Mouse (Mus musculus): Measurements from ENCODE around the gene Wfikkn1. TPM values are rescaled to one million over a fixed set of nuclear protein-coding genes. Genes with fewer than 3 reads are reported as not detected.
A peak's percentile ranks its signal among the peaks of the same experiment; 100 is the strongest.

Wfikkn1 gene
- polyA plus RNA-seq, 1 experiment from 2014 or later: 0.51 TPM

DNA sequence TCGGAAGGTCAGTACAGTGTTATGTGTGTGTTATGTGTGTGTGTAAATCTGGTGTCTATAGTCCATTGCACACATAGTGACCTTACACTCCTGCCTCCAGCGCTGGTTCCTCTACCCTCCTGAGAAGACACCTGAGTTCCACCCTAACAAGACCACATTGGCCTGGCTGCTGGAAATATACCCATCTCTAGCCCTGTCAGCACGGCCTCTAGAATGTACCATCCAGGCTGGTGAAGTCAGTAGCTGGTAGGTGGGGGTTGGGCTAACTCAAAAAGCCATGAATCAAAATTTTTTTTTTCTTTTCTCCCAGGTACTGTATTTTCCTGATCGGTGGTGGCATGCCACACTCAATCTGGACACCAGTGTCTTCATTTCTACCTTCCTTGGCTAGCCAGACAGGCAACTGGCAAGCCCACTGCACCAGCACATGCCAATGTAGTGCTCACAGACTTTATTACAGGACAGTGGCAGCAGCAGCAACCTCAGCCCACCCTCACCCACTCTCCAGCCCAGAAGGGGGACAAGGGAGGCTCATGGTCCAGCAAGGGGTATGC lies 50.4 kb downstream of the Wfikkn1 start:
- Histone ChIP-seq H3K36me3 (ENCODE audit: insufficient read depth, low read length) (peaks cover 38% of the 10 kb centered on the region), H3K4me1 (replicated peaks; ENCODE audit: insufficient read depth, low read length) (peaks cover 39% of the 10 kb centered on the region)
- DNase-seq (ENCODE audit: low spot score): no peak

GRCm38 (mm10) chr17:25829558-25830017 lies 51.1 kb downstream of the Wfikkn1 start:
- Histone ChIP-seq H3K9ac (ENCODE audit: low read depth, low read length) (peak overlapping the region; percentile 60), H3K9me3 (replicated peaks; ENCODE audit: low read length) (no peaks in the 10 kb centered on the region), H3K36me3 (ENCODE audit: insufficient read depth, low read length) (peaks cover 35% of the 10 kb centered on the region), H3K4me1 (replicated peaks; ENCODE audit: insufficient read depth, low read length) (peaks cover 36% of the 10 kb centered on the region), H3K4me2 (ENCODE audit: low read length) (peak overlapping the region; percentile 66), H3K27ac (peak overlapping the region; percentile 88), H3K27me3 (ENCODE audit: insufficient read depth, low read length) (no peaks in the 10 kb centered on the region), H3K4me3 (replicated peaks; ENCODE audit: low read depth, low read length) (peak overlapping the region; percentile 34)
- no peak for DNase-seq (ENCODE audit: low spot score)
- ATAC-seq (replicated peaks; ENCODE audit: low FRiP score, low read depth): no peak
- 33% methylated on average over 8 of the region's 8 CpGs for WGBS
- no peak for TF ChIP-seq CTCF (IDR thresholded peaks at IDR 0.05; ENCODE audit: low read depth)

More for the DNA sequence above, 50.4 kb downstream of the Wfikkn1 start:
- H3K4me2 ChIP-seq (ENCODE audit: low read length): 0 out of 2 replicates have a peak overlapping the region, but pooled peaks have one; percentile 66
- ATAC-seq (replicated peaks; ENCODE audit: low FRiP score, low read depth): no peak
- H3K9ac ChIP-seq (ENCODE audit: low read depth, low read length): no peak overlapping the region
- no peak overlapping the region for H3K4me3 ChIP-seq (replicated peaks; ENCODE audit: low read depth, low read length)
- WGBS: 79% methylated on average over 4 of the region's 4 CpGs
- H3K27ac ChIP-seq: no peak overlapping the region
- no peak for TF ChIP-seq CTCF (IDR thresholded peaks at IDR 0.05; ENCODE audit: low read depth)
- H3K27me3 ChIP-seq (ENCODE audit: insufficient read depth, low read length): no peaks in the 10 kb centered on the region
- no peaks in the 10 kb centered on the region for H3K9me3 ChIP-seq (replicated peaks; ENCODE audit: low read length)

DNA sequence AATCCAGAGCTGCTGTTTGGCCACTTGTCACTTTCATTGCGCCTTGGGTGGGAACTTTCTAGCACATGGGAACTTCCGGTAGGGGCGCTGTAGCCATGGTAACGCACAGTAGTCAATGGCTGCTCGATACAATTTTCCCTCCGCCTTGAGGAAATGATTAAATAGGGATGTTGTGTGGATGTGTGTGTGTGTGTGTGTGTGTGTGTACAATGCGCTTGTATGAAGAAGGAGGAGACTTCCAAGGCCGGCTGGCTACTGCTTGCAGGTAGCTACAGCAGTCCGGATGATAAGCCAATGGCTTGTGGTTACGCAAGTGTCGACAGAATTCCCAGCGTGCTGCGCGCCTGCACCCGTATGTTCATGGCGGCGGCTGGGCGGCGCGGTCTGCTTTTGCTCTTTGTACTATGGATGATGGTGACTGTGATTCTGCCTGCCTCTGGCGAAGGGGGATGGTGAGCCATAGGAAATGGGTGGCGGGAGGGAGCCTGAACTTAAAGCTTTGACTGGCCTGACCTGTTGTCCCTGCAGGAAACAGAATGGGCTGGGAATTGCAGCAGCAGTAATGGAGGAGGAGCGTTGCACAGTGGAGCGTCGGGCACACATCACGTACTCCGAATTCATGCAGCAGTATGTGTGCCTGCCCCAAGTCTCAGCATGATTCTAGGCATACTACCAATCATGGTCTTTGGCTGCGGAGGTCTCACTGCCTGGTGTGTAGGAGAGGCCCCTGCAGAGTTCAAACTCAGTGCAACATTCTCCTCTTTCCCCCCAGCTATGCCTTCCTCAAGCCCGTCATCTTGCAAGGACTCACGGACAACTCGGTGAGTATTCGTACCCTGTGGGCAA lies 51.7 kb downstream of the Wfikkn1 start, which contains the start of gene Jmjd8:
Jmjd8 (plus strand) TSS at position 156 of the 846 bp plus-strand sequence.
- peak; percentile 57 for TF ChIP-seq CTCF (IDR thresholded peaks at IDR 0.05; ENCODE audit: low read depth)
- H3K36me3 ChIP-seq (ENCODE audit: insufficient read depth, low read length): peaks cover 34% of the 10 kb centered on the region

DNA sequence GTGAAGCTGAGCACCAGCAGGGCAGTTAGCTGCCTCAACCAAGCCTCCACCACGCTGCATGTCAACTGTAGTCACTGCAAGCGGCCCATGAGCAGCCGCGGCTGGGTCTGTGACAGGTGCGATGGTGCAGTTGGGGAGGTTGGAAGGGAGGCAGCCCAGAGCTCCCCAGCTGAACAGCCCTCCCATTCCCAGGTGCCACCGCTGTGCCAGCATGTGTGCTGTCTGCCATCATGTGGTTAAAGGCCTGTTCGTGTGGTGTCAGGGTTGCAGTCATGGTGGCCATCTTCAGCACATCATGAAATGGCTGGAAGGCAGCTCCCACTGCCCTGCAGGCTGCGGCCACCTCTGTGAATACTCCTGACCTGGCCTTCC lies 52.4 kb downstream of the Wfikkn1 start:
- peak overlapping the region; percentile 66 for H3K4me2 ChIP-seq (ENCODE audit: low read length)
- TF ChIP-seq CTCF (IDR thresholded peaks at IDR 0.05; ENCODE audit: low read depth): no peak
- 87% methylated on average over 8 of the region's 8 CpGs for WGBS
- peaks cover 34% of the 10 kb centered on the region for H3K36me3 ChIP-seq (ENCODE audit: insufficient read depth, low read length)
- H3K4me3 ChIP-seq (replicated peaks; ENCODE audit: low read depth, low read length): peak overlapping the region; percentile 34; the same call in 1 of the 2 replicates
- peaks cover 37% of the 10 kb centered on the region for H3K4me1 ChIP-seq (replicated peaks; ENCODE audit: insufficient read depth, low read length)
- ATAC-seq (replicated peaks; ENCODE audit: low FRiP score, low read depth): no peak
- H3K27me3 ChIP-seq (ENCODE audit: insufficient read depth, low read length): no peaks in the 10 kb centered on the region
- H3K9me3 ChIP-seq (replicated peaks; ENCODE audit: low read length): no peaks in the 10 kb centered on the region
- peak overlapping the region; percentile 88; the same call in 1 of the 2 replicates for H3K27ac ChIP-seq
- no peak overlapping the region; the same call in 1 of the 2 replicates for H3K9ac ChIP-seq (ENCODE audit: low read depth, low read length)
- DNase-seq (ENCODE audit: low spot score): no peak

More for the DNA sequence above, 51.7 kb downstream of the Wfikkn1 start, which contains the start of gene Jmjd8:
- H3K9ac ChIP-seq (ENCODE audit: low read depth, low read length): peak within 1 kb of the TSS; percentile 60
- H3K4me3 ChIP-seq (replicated peaks; ENCODE audit: low read depth, low read length): peak within 1 kb of the TSS; percentile 34
- H3K27ac ChIP-seq: peak within 1 kb of the TSS; percentile 88
- no peaks in the 10 kb centered on the region for H3K9me3 ChIP-seq (replicated peaks; ENCODE audit: low read length)
- H3K4me1 ChIP-seq (replicated peaks; ENCODE audit: insufficient read depth, low read length): peaks cover 36% of the 10 kb centered on the region
- ATAC-seq (replicated peaks; ENCODE audit: low FRiP score, low read depth): peak; percentile 16
- peak; percentile 90 for DNase-seq (ENCODE audit: low spot score)
- under 1% methylated on average over 32 of the region's 32 CpGs for WGBS
- H3K4me2 ChIP-seq (ENCODE audit: low read length): peak within 1 kb of the TSS; percentile 66
- H3K27me3 ChIP-seq (ENCODE audit: insufficient read depth, low read length): no peaks in the 10 kb centered on the region

Small RNA genes lying within 50 kb of the gene (microRNA-seq; reads per million reads assigned to microRNA genes)
- 0.60 reads per million for gene Mir3082

Other genes starting within 250 kb of the Wfikkn1 start
- gene Gng13, start 163.7 kb downstream of the Wfikkn1 start, polyA plus RNA-seq (2015; fragmentation: Nextera tagmentation; extraction: Ambion mirVana): 0.70 TPM in 2 replicates
- gene Chtf18, start 153.4 kb downstream of the Wfikkn1 start, polyA plus RNA-seq (2015; fragmentation: Nextera tagmentation; extraction: Ambion mirVana): 10.3 and 13.8 TPM in 2 replicates
- 14.9 and 16.5 TPM in 2 replicates for gene Rpusd1, start 153.2 kb downstream of the Wfikkn1 start, polyA plus RNA-seq (2015; fragmentation: Nextera tagmentation; extraction: Ambion mirVana)
- not detected in 2 replicates for gene Mslnl, start 144.8 kb downstream of the Wfikkn1 start, polyA plus RNA-seq (2015; fragmentation: Nextera tagmentation; extraction: Ambion mirVana)
- 6.6 and 9.6 TPM in 2 replicates for gene Msln, start 126.5 kb downstream of the Wfikkn1 start, polyA plus RNA-seq (2015; fragmentation: Nextera tagmentation; extraction: Ambion mirVana)
- gene Narfl, start 107.1 kb downstream of the Wfikkn1 start, polyA plus RNA-seq (2015; fragmentation: Nextera tagmentation; extraction: Ambion mirVana): 34.5 and 35.3 TPM in 2 replicates
- 79.9 and 80.0 TPM in 2 replicates for gene Haghl, start 95.2 kb downstream of the Wfikkn1 start, polyA plus RNA-seq (2015; fragmentation: Nextera tagmentation; extraction: Ambion mirVana)
- 0.13 and 0.17 TPM in 2 replicates for gene Ccdc78, start 94.3 kb downstream of the Wfikkn1 start, polyA plus RNA-seq (2015; fragmentation: Nextera tagmentation; extraction: Ambion mirVana)
- gene Fam173a, start 88.0 kb downstream of the Wfikkn1 start, polyA plus RNA-seq (2015; fragmentation: Nextera tagmentation; extraction: Ambion mirVana): 112 and 117 TPM in 2 replicates
- 0.82 TPM in 1 of 2 replicates, not detected in the other for gene AC134908.4, start 85.2 kb downstream of the Wfikkn1 start, polyA plus RNA-seq (2015; fragmentation: Nextera tagmentation; extraction: Ambion mirVana)
- 45.4 and 50.9 TPM in 2 replicates for gene Metrn, start 83.7 kb downstream of the Wfikkn1 start, polyA plus RNA-seq (2015; fragmentation: Nextera tagmentation; extraction: Ambion mirVana)
- gene Fbxl16, start 71.8 kb downstream of the Wfikkn1 start, polyA plus RNA-seq (2015; fragmentation: Nextera tagmentation; extraction: Ambion mirVana): 0.34 and 0.56 TPM in 2 replicates
- 21.0 and 22.1 TPM in 2 replicates for gene Wdr24, start 57.2 kb downstream of the Wfikkn1 start, polyA plus RNA-seq (2015; fragmentation: Nextera tagmentation; extraction: Ambion mirVana)
- 53.1 and 54.5 TPM in 2 replicates for gene Jmjd8, start 52.0 kb downstream of the Wfikkn1 start, polyA plus RNA-seq (2015; fragmentation: Nextera tagmentation; extraction: Ambion mirVana)
- 267 and 287 TPM in 2 replicates for gene Stub1, start 47.5 kb downstream of the Wfikkn1 start, polyA plus RNA-seq (2015; fragmentation: Nextera tagmentation; extraction: Ambion mirVana)
- gene Rhbdl1, start 43.6 kb downstream of the Wfikkn1 start, polyA plus RNA-seq (2015; fragmentation: Nextera tagmentation; extraction: Ambion mirVana): 3.7 and 3.9 TPM in 2 replicates
- 2.7 and 2.8 TPM in 2 replicates for gene Gm20683, start 39.1 kb downstream of the Wfikkn1 start, polyA plus RNA-seq (2015; fragmentation: Nextera tagmentation; extraction: Ambion mirVana)
- 21.1 and 22.4 TPM in 2 replicates for gene Rhot2, start 36.0 kb downstream of the Wfikkn1 start, polyA plus RNA-seq (2015; fragmentation: Nextera tagmentation; extraction: Ambion mirVana)
- 10.6 and 10.7 TPM in 2 replicates for gene Wdr90, start 19.4 kb downstream of the Wfikkn1 start, polyA plus RNA-seq (2015; fragmentation: Nextera tagmentation; extraction: Ambion mirVana)
- gene Mcrip2, start 12.1 kb downstream of the Wfikkn1 start, polyA plus RNA-seq (2015; fragmentation: Nextera tagmentation; extraction: Ambion mirVana): 128 and 138 TPM in 2 replicates
- 106 and 119 TPM in 2 replicates for gene Mettl26, start 5.8 kb downstream of the Wfikkn1 start, polyA plus RNA-seq (2015; fragmentation: Nextera tagmentation; extraction: Ambion mirVana)
- gene Rab40c, start 38.9 kb upstream of the Wfikkn1 start, polyA plus RNA-seq (2015; fragmentation: Nextera tagmentation; extraction: Ambion mirVana): 20.4 and 22.1 TPM in 2 replicates
- gene Pigq, start 64.1 kb upstream of the Wfikkn1 start, polyA plus RNA-seq (2015; fragmentation: Nextera tagmentation; extraction: Ambion mirVana): 69.5 and 70.2 TPM in 2 replicates
- 1.1 and 2.5 TPM in 2 replicates for gene Nhlrc4, start 64.1 kb upstream of the Wfikkn1 start, polyA plus RNA-seq (2015; fragmentation: Nextera tagmentation; extraction: Ambion mirVana)
- 6.8 and 7.2 TPM in 2 replicates for gene A930017K11Rik, start 71.7 kb upstream of the Wfikkn1 start, polyA plus RNA-seq (2015; fragmentation: Nextera tagmentation; extraction: Ambion mirVana)
- gene Capn15, start 104.9 kb upstream of the Wfikkn1 start, polyA plus RNA-seq (2015; fragmentation: Nextera tagmentation; extraction: Ambion mirVana): 17.0 and 19.8 TPM in 2 replicates
- gene Rab11fip3, start 188.7 kb upstream of the Wfikkn1 start, polyA plus RNA-seq (2015; fragmentation: Nextera tagmentation; extraction: Ambion mirVana): 35.3 and 40.2 TPM in 2 replicates
- 44.8 and 47.3 TPM in 2 replicates for gene Decr2, start 209.5 kb upstream of the Wfikkn1 start, polyA plus RNA-seq (2015; fragmentation: Nextera tagmentation; extraction: Ambion mirVana)
- 56.1 and 57.6 TPM in 2 replicates for gene Nme4, start 214.7 kb upstream of the Wfikkn1 start, polyA plus RNA-seq (2015; fragmentation: Nextera tagmentation; extraction: Ambion mirVana)
- gene Tmem8, start 232.4 kb upstream of the Wfikkn1 start, polyA plus RNA-seq (2015; fragmentation: Nextera tagmentation; extraction: Ambion mirVana): 13.0 and 14.0 TPM in 2 replicates
- gene Mrpl28, start 242.6 kb upstream of the Wfikkn1 start, polyA plus RNA-seq (2015; fragmentation: Nextera tagmentation; extraction: Ambion mirVana): 175 and 192 TPM in 2 replicates

All from kidney, postnatal 0 days (tissue).